Mouse (Mus musculus) intestine, embryonic 14.5 days (tissue): Measurements from ENCODE around the gene Rsrc1. TPM values are rescaled to one million over a fixed set of nuclear protein-coding genes. Genes with fewer than 3 reads are reported as not detected.
"Not testable (repeated sequence)": the region's sequence is repeated elsewhere in the genome, so short reads cannot be mapped to it uniquely, and the experiment has no call there.

Experiments
- ATAC-seq: fragments of 200-750 bp; cut with Nextera tagmentation; replicated peaks from 2 replicates; pipeline ENCODE4 v1.8.0; 2017; ENCODE audit warnings: low read depth, moderate number of reproducible peaks, moderate TSS enrichment, moderate library complexity; ENCODE audit not compliant: low FRiP score, low TSS enrichment
- DNase-seq: peaks from one replicate; pipeline ENCODE4 v3.0.0-alpha.2; 2018; ENCODE audit warnings: low spot score
- H3K27ac ChIP-seq: fragments of 300-500 bp; sonication (generic); 2 replicates; pipeline ENCODE4 v1.5.1; 2014; ENCODE audit warnings: low read depth, mild to moderate bottlenecking, control low read depth
- H3K27me3 ChIP-seq: fragments of 300-500 bp; sonication (generic); replicated peaks from 2 replicates; pipeline ENCODE4 v1.6.1; 2014; ENCODE audit warnings: low read length, control low read depth; ENCODE audit not compliant: control insufficient read depth, insufficient read depth
- H3K36me3 ChIP-seq: fragments of 300-500 bp; sonication (generic); 2 replicates; pipeline ENCODE4 v1.6.1; 2014; ENCODE audit warnings: low read length, control low read depth; ENCODE audit not compliant: control insufficient read depth, insufficient read depth
- H3K4me1 ChIP-seq: fragments of 300-500 bp; sonication (generic); replicated peaks from 2 replicates; pipeline ENCODE4 v1.6.1; 2014; ENCODE audit warnings: low read length, control low read depth, mixed read lengths; ENCODE audit not compliant: control insufficient read depth, insufficient read depth
- H3K4me2 ChIP-seq: fragments of 300-500 bp; sonication (generic); 2 replicates; pipeline ENCODE4 v1.6.1; 2014; ENCODE audit warnings: low read length
- H3K4me3 ChIP-seq: fragments of 300-500 bp; sonication (generic); 2 replicates; pipeline ENCODE4 v1.5.1; 2014; ENCODE audit warnings: low read depth, low read length, control low read depth, mixed read lengths
- H3K9ac ChIP-seq: fragments of 300-500 bp; sonication (generic); 2 replicates; pipeline ENCODE4 v1.6.1; 2014; ENCODE audit warnings: mild to moderate bottlenecking, low read length
- H3K9me3 ChIP-seq: fragments of 300-500 bp; sonication (generic); 2 replicates; pipeline ENCODE4 v1.6.1; 2016; ENCODE audit warnings: low read length, control low read depth; ENCODE audit not compliant: control insufficient read depth
- WGBS: fragments of 180-500 bp; shearing (Covaris S2); extraction: QIAGEN DNeasy Blood & Tissue Kit; methylation state at CpG from one replicate; pipeline ENCODE4 v1.1.7; 2014; 5-methylcytosine and 5-hydroxymethylcytosine counted together
- polyA plus RNA-seq: library from polyadenylated mRNA; unstranded; fragments of >200 nt; fragmentation: Nextera tagmentation; extraction: Ambion mirVana; gene quantifications from 2 replicates; pipeline ENCODE4 v1.2.1, GENCODE M21; 2014

The Rsrc1 gene
- polyA plus RNA-seq, 1 experiment from 2014 or later, result 32.7 TPM

- Histone ChIP-seq H3K4me2 (no peak overlapping the region), H3K36me3 (no peaks in the 10 kb centered on the region), H3K9ac (no peak overlapping the region), H3K4me3 (no peak overlapping the region), H3K27me3 (no peaks in the 10 kb centered on the region), H3K9me3 (no peaks in the 10 kb centered on the region), H3K27ac (no peak overlapping the region), H3K4me1 (no peaks in the 10 kb centered on the region)
- 93% methylated on average over 2 of the region's 2 CpGs for WGBS
- ATAC-seq (no peak), DNase-seq (no peak)
Observed at GRCm38 (mm10) chr3:67059755-67060154, 78.6 kb downstream of the Rsrc1 start.

- no peaks in the 10 kb centered on the region for H3K9me3 ChIP-seq
- H3K4me2 ChIP-seq, result no peak overlapping the region
- no peak for DNase-seq
- H3K9ac ChIP-seq, result no peak overlapping the region
- H3K36me3 ChIP-seq, result no peaks in the 10 kb centered on the region
- H3K4me1 ChIP-seq, result no peaks in the 10 kb centered on the region
- WGBS, result 80% methylated on average over 11 of the region's 11 CpGs
- ATAC-seq, result no peak
- H3K4me3 ChIP-seq, result no peak overlapping the region
- H3K27ac ChIP-seq, result no peak overlapping the region
- H3K27me3 ChIP-seq, result no peaks in the 10 kb centered on the region
Observed at GRCm38 (mm10) chr3:67070575-67071488, 89.6 kb downstream of the Rsrc1 start.

GRCm38 (mm10) chr3:67073653-67074052, 92.5 kb downstream of the Rsrc1 start:
- ATAC-seq, H3K9ac ChIP-seq, H3K36me3 ChIP-seq, H3K4me1 ChIP-seq, H3K27me3 ChIP-seq, H3K4me3 ChIP-seq, DNase-seq, H3K27ac ChIP-seq, H3K9me3 ChIP-seq, H3K4me2 ChIP-seq: not testable (repeated sequence)

GRCm38 (mm10) chr3:67075484-67075883, 94.3 kb downstream of the Rsrc1 start:
- H3K9me3 ChIP-seq, result no peaks in the 10 kb centered on the region
- no peak overlapping the region for H3K9ac ChIP-seq
- H3K27me3 ChIP-seq, result no peaks in the 10 kb centered on the region
- DNase-seq (no peak), ATAC-seq (no peak)
- H3K4me2 ChIP-seq, result no peak overlapping the region
- H3K27ac ChIP-seq, result no peak overlapping the region
- no peak overlapping the region for H3K4me3 ChIP-seq
- no peaks in the 10 kb centered on the region for H3K36me3 ChIP-seq
- H3K4me1 ChIP-seq, result no peaks in the 10 kb centered on the region
- 84% methylated on average over 2 of the region's 2 CpGs for WGBS

GRCm38 (mm10) chr3:67084742-67085141, 103.6 kb downstream of the Rsrc1 start:
- Histone ChIP-seq H3K4me3 (no peak overlapping the region), H3K36me3 (no peaks in the 10 kb centered on the region), H3K9me3 (no peaks in the 10 kb centered on the region), H3K4me1 (no peaks in the 10 kb centered on the region), H3K4me2 (no peak overlapping the region), H3K27ac (no peak overlapping the region), H3K27me3 (no peaks in the 10 kb centered on the region), H3K9ac (no peak overlapping the region)
- ATAC-seq, result no peak
- DNase-seq, result no peak
- WGBS, result 95% methylated on average over 1 of the region's 1 CpGs

- DNase-seq, result no peak
- Histone ChIP-seq H3K27me3 (no peaks in the 10 kb centered on the region), H3K9ac (no peak overlapping the region), H3K4me1 (no peaks in the 10 kb centered on the region), H3K27ac (no peak overlapping the region), H3K4me2 (no peak overlapping the region), H3K36me3 (no peaks in the 10 kb centered on the region), H3K4me3 (no peak overlapping the region), H3K9me3 (no peaks in the 10 kb centered on the region)
- WGBS, result 94% methylated on average over 3 of the region's 3 CpGs
- ATAC-seq, result no peak
Observed at GRCm38 (mm10) chr3:67108428-67108827, 127.2 kb downstream of the Rsrc1 start.

- H3K27ac ChIP-seq, result no peak overlapping the region
- DNase-seq, result no peak
- H3K4me2 ChIP-seq, result no peak overlapping the region
- no peaks in the 10 kb centered on the region for H3K36me3 ChIP-seq
- no peak overlapping the region for H3K9ac ChIP-seq
- no peak overlapping the region for H3K4me3 ChIP-seq
- no peak for ATAC-seq
- H3K9me3 ChIP-seq, result no peaks in the 10 kb centered on the region
- no peaks in the 10 kb centered on the region for H3K4me1 ChIP-seq
- WGBS, result 86% methylated on average over 4 of the region's 4 CpGs
- H3K27me3 ChIP-seq, result no peaks in the 10 kb centered on the region
Observed at GRCm38 (mm10) chr3:67116317-67116716, 135.1 kb downstream of the Rsrc1 start.

GRCm38 (mm10) chr3:67132521-67132920, 151.3 kb downstream of the Rsrc1 start:
- Histone ChIP-seq H3K9me3 (0 out of 2 replicates have a peak, but pooled peaks cover 2% of the 10 kb centered on the region), H3K27me3 (no peaks in the 10 kb centered on the region), H3K4me3 (no peak overlapping the region), H3K36me3 (no peaks in the 10 kb centered on the region), H3K4me1 (no peaks in the 10 kb centered on the region), H3K4me2 (no peak overlapping the region), H3K27ac (no peak overlapping the region), H3K9ac (no peak overlapping the region)
- no peak for ATAC-seq
- DNase-seq, result no peak
- WGBS, result 74% methylated on average over 3 of the region's 3 CpGs
